Mouse (Mus musculus): ENCODE measurements around the gene Olfr709-ps1.
"Not testable (repeated sequence)": the region's sequence is repeated elsewhere in the genome, so short reads cannot be mapped to it uniquely, and the experiment has no call there.

Olfr709-ps1 gene

DNA sequence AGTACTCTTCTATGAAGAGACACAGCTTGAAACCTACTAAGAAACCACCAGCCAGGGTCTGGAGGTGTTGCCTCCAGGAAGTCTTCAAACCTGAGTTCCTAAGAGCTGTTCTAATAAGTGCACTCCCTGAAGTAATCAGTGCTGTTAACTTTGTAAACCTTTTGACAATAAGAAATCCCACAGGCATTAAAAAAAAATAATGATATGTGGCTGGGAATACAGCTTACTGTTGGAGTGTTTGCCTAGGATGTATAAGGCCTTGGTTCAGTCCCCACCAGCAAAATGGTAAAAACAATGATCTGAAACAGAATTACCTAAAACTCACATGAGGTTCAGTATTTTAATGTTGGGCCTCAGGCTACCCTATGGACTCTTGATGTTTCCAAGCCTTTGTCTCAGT lies at the start of gene Olfr709-ps1:
Olfr709-ps1 (minus strand) TSS at position 101 of the 400 bp plus-strand sequence.
- DNase-seq = no peak

GRCm38 (mm10) chr7:106975353-106975752 lies 43.3 kb upstream of the Olfr709-ps1 start, which contains the start of gene Olfr711:
Olfr711 (minus strand) TSS chr7:106975453.
- DNase-seq = no peak

DNA sequence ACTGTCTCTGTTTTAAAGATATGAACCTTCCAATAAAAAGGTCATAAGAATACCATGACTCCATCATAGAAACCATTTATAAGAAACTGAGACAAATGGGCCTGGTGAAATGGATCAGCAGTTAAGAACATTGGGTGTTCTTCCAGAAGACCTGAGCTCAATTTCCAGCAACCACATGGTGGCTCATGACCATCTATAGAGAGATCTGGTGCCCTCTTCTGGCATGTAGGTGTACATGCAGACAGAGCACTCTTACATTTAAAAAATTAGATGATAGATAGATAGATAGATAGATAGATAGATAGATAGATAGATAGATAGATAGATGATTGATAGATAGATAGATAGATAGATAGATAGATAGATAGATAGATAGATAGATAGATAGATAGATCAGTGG lies 35.5 kb upstream of the Olfr709-ps1 start:
- not testable (repeated sequence) for DNase-seq

DNA sequence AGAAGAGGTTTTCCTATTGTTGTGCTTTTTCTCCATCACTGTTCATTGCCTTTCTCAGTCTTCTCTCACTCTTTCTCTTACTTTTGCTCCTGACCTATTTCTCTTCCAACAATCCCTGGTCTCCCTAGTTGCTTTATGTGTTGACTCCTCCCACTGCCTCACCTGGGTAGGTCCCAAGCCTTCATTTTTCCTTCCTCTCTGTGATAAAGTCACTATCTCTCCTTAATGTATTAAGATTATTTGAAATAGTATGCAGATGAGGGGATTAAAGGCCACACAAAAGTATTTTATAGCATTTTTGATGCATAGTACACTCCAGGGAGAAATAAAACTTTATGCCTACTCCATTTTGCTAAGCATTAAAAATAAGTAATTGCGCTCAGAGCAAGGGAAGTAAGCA lies 31.8 kb upstream of the Olfr709-ps1 start, which contains the start of gene Olfr6:
Olfr6 (minus strand) TSS at position 101 of the 400 bp plus-strand sequence.
- no peak for DNase-seq

GRCm38 (mm10) chr7:106948212-106948611 lies 16.2 kb upstream of the Olfr709-ps1 start, which contains the start of gene Olfr710:
Olfr710 (minus strand) TSS chr7:106948312.
- no peak for DNase-seq

DNA sequence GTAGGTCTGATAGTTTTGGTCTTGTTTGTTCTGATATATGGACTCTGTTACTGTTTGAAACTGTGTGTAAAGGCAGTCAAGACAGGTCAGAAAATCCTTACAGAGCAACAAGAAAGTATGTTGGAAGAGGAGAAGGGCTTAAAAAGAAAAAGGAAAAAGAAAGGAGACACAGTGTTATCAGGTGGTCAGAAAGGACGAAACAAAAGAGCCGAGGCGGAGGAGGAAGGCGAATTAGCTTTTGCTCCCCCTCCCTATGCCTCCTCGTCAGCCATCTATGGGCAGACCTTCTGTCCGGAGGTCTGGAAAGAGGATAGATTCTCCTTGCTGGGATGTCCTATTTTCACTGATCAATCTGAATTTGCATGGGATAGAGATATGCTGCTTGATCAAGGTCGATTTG lies 11.1 kb downstream of the Olfr709-ps1 start:
- not testable (repeated sequence) for DNase-seq

GRCm38 (mm10) chr7:106907676-106908075 lies 24.3 kb downstream of the Olfr709-ps1 start, which contains the start of gene Olfr1532-ps1:
Olfr1532-ps1 (plus strand) TSS chr7:106908001.
- no peak for DNase-seq

- not testable (repeated sequence) for DNase-seq
These were observed 30.9 kb downstream of the Olfr709-ps1 start, which contains the start of gene Olfr707 for GRCm38 (mm10) chr7:106901141-106901540. Olfr707 (minus strand) TSS chr7:106901241.

- no peak for DNase-seq
These were observed 44.0 kb downstream of the Olfr709-ps1 start, which contains the start of gene Olfr706 for GRCm38 (mm10) chr7:106888062-106888461. Olfr706 (minus strand) TSS chr7:106888162.

DNA sequence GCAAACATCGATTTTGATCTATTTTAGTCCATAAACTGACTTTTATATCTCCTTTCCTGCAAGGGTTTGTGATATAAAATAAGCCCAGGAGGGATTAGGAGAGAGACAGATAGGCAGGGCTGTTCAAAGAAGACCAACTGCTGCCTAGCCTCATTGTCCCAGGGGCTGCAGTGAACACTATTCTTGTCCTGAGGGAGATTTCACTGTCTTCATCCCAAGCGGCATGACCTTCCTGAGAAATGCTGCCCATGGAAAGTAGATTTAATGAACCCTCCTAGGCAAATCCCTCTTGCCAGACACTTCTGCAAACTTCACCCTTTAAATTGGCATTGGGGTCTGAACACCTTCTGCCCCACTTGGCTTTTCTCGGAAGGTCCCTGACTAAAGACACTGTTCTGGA lies 55.2 kb downstream of the Olfr709-ps1 start, which contains the start of gene Olfr705:
Olfr705 (minus strand) TSS at position 101 of the 400 bp plus-strand sequence.
- no peak for DNase-seq

Measured in thymus, adult 18-20 months (tissue).